Mouse (Mus musculus): ENCODE data around the gene Smagp. TPM values are rescaled to one million over a fixed set of nuclear protein-coding genes. Genes with fewer than 3 reads are reported as not detected.

The Smagp gene
- total RNA-seq (2021): 10 to 100 TPM; 13.7 to 15.5 TPM

DNA sequence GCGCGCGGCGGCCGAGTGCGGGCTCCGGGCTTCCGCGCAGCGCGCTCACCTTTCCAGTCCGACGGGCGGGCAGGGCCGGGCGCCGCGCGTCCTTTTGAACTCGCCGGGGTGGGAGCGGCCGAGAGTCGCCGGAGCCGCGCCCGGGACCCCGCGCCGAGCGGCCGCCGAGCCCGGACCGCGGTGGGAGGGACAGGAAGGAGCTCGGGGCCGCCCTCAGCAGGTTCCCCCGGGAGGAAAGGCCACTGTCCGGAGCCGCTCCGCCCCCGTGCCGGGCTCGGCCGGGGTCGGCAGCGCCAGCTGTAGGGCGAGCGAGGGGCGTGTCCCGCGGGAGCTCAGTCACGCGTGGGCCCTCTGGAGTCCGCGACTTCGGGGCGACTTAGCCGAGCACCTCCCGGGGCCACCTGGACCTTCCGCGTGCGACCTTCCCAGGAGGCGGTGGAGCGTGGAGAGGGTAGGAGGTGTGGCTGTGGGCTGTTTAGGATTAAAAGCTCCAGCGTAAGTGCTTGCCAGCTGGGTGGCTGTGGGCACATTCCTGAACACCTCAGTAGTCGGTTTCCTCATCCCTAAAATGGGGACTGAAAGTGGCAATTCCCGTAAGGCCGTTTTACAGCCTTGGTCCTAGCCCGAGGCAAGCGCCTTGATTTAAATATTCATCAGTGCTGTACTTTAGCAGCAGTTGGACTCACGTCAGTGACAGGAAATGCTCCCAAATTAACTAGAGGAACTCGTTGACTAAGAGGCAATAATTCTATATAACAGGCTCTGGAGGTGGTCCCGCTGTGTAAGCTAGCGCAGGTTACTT, at the start of gene Smagp:
Gene Smagp, minus strand, starts transcription at position 241 of the 802 bp plus-strand sequence.
- peak; percentile 59 for DNase-seq (ENCODE audit: low spot score)
- intact Hi-C loops (cut with DNase I): loop anchor here (5.0 kb wide), 1 partner anchor 45 kb away; no protein-coding TSS in a partner anchor

DNA sequence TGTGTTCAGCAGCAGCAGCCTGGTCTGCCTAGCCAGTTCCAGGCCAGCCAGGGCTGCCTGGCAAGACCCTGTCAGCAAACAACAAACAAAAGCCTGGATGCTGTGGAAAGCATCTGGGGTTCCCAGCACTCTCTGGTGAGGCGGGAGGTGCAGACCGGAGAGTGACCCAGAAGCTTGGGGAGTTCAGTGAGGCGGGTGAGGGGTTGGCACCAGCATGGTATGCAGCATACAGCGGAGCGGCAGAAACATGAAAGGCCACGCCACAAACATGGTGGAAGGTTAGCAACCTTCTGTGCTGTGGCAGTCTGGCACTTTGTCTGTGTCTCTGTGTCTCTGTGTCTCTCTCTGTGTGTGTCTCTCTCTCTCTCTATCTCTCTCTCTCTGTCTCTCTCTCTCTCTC, 49.7 kb upstream of the Smagp start:
- intact Hi-C loops (cut with DNase I): no loop called here
- no peak for DNase-seq (ENCODE audit: low spot score)

- intact Hi-C loops (cut with DNase I): no loop called here
- no peak for DNase-seq (ENCODE audit: low spot score)
These were observed 49.1 kb upstream of the Smagp start for GRCm38 (mm10) chr15:100685849-100686248.

GRCm38 (mm10) chr15:100685255-100685654, 48.5 kb upstream of the Smagp start:
- intact Hi-C loops (cut with DNase I): no loop called here
- DNase-seq (ENCODE audit: low spot score): no peak

DNA sequence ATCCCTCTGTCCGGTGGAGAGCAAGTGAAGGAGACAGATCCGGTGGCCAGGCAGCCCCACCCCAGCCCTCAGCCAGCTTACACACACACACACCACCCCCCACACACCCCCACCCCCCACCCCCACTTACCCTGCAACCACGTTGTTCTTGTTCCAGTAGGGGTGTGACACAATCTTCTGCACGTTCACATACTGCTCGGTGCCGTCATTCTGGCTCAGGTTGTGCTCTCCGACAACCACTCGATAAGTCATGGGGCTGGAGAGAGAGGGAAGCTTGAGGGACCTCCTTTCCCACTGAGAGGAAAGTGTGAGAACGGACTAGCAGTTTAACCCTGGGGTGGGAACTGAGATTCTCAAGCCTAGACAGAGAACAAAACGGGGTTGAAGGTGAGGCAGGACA, 47.7 kb upstream of the Smagp start:
- intact Hi-C loops (cut with DNase I): loop anchor here (5.0 kb wide), 1 partner anchor 47 kb away; the partner anchor contains the start of gene Smagp
- DNase-seq (ENCODE audit: low spot score): no peak

DNA sequence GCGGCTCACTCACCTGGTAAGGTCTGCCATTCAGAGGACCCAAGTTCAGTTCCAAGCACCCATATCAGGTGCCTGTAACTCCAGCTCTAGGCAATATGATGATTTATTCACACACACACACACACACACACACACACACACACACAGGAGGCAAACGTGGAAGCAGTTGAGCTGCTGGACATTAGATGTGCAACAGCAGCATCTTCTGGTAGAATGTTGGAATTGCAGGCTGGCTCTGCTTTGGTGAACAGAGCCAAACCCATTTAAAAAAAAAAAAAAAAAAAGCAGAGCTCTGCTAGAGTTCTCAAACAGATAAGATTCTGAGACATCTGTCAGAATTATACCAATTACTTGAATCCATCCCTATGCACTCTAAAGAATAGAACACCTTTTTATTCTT, 46.3 kb upstream of the Smagp start:
- DNase-seq (ENCODE audit: low spot score): no peak
- intact Hi-C loops (cut with DNase I): loop anchor here (2.0 to 5.0 kb wide), 4 partner anchors 46 to 218 kb away; partner anchors contain the start of gene Smagp

DNA sequence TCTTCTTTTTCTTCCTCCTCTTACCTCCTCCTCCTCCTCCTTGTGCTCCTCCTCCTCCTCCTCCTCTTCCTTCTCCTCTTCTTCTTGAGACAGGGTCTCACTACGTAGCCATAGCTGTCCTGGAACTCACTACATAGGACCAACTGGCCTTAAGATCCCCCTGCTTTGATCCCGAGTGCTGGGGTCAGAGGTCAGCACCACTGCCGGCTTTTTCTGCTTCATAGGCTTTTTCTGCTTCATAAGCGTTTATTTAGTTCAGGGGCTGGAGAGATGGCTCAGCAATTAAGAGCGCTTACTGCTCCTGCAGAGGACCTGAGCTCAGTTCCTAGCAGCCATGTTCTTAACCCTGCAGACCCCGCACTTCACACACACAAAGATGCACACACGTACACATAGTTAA, 45.0 kb upstream of the Smagp start:
- DNase-seq (ENCODE audit: low spot score): no peak
- intact Hi-C loops (cut with DNase I): loop anchor here (2.0 to 5.0 kb wide), 4 partner anchors 44 to 217 kb away; partner anchors contain the start of gene Smagp

GRCm38 (mm10) chr15:100680381-100680780, 43.6 kb upstream of the Smagp start:
- intact Hi-C loops (cut with DNase I): loop anchor here (5.0 kb wide), 1 partner anchor 43 kb away; the partner anchor contains the start of gene Smagp

GRCm38 (mm10) chr15:100679005-100679404, 42.3 kb upstream of the Smagp start:
- DNase-seq (ENCODE audit: low spot score): no peak
- intact Hi-C loops (cut with DNase I): no loop called here

More at GRCm38 (mm10) chr15:100680381-100680780, 43.6 kb upstream of the Smagp start:
- DNase-seq (ENCODE audit: low spot score): no peak

DNA sequence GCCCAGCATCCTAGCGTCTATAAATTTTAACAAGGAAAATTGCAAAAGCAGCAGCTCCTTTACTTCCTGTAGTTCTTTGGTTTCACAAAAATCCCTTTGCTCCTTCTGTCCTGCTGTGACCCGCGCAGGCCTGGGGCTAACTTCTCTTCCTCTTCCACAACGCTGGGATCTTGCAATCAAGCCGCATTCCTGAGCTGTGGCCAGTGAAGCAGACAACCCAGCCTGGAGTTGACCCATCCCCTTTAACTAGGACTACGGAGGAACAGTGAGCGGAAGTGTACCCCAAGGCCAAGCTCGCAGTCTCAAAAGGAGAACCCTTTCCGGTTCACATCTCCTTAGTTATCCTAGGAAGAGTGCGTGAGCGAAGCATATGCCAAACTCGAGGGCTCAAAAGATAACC, 41.8 kb upstream of the Smagp start:
- intact Hi-C loops (cut with DNase I): no loop called here
- no peak for DNase-seq (ENCODE audit: low spot score)

DNA sequence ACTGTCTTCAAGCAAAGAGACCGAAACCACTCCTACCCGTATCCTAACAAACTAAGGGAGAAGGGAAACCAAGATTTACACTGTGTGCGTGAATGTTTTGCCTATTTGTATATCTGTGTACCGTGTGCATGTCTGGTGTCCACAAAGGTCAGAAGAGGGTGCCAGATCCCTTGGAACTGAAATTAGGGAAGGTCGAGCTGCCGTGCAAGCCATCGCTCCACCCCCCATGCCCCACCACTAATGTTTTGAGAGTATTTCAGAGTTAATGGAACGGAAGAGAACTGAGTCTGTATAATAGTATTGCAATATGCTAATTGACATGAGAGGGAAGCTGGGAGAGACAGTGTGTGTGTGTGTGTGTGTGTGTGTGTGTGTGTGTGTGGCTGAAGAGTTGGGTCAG, 40.9 kb upstream of the Smagp start:
- intact Hi-C loops (cut with DNase I): no loop called here
- no peak for DNase-seq (ENCODE audit: low spot score)

DNA sequence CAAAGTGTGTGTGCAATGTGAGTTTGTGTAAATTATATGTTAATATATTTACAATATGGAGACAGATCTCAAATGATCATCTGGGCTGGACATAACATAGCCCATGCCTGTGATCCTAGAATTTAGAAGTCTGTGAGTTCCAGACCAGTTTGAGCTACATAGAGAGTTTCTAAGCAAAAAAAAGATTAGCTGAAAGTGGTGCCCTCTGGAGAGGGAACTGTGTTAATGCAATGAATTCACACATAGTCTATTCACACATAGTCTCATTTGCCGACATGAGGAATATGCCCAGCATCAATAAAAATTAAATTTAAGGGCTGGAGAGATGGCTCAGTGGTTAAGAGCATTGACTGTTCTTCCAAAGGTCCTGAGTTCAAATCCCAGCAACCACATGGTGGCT, 39.8 kb upstream of the Smagp start:
- no peak for DNase-seq (ENCODE audit: low spot score)
- intact Hi-C loops (cut with DNase I): no loop called here

DNA sequence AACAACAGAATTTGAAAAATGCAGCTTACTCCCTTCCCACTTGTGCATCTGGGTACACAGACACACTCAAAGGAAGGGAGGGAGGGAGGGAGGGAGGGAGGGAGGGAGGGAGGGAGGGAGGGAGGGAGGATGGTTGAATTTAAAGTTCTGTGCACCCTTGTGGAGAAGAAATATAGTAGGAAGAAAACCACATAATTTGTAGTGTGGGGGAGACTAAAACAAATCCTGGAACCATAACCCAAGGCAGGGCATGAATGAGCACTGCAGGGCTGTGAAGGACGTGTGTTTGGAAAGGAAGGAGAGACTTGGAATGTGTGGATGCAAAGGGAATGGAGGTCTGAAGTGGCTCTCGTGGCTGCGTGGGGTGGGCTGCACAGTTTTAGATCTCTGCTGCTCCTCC, 38.7 kb upstream of the Smagp start:
- intact Hi-C loops (cut with DNase I): no loop called here

GRCm38 (mm10) chr15:100674566-100674965, 37.8 kb upstream of the Smagp start:
- intact Hi-C loops (cut with DNase I): no loop called here
- DNase-seq (ENCODE audit: low spot score): no peak

More for the DNA sequence above, 38.7 kb upstream of the Smagp start:
- no peak for DNase-seq (ENCODE audit: low spot score)

GRCm38 (mm10) chr15:100673585-100674391, 37.0 kb upstream of the Smagp start:
- DNase-seq (ENCODE audit: low spot score): no peak
- intact Hi-C loops (cut with DNase I): no loop called here

GRCm38 (mm10) chr15:100670833-100671232, 34.1 kb upstream of the Smagp start:
- intact Hi-C loops (cut with DNase I): no loop called here

GRCm38 (mm10) chr15:100670004-100670403, 33.3 kb upstream of the Smagp start:
- no peak for DNase-seq (ENCODE audit: low spot score)

More at GRCm38 (mm10) chr15:100670833-100671232, 34.1 kb upstream of the Smagp start:
- DNase-seq (ENCODE audit: low spot score): no peak

DNA sequence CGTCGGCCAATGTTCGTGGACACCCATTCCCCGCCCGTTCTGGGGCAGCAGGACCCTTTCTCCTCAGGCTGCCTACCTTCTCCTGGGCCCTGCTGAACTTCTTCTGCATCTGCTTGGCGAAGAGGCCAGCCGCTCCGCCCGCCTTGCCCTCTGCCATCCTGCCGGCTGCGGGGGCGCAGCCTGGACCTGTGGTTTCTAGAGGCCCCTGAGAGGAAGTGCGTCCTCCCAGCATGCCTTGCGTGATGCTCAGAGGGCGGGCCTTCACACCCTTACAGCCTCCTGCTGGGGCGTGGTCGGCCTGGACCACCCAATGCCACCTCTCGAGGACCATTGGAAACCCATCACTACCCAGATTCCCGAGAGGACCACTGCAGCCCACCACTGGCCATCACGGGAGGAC, 32.6 kb upstream of the Smagp start, which contains the start of gene Bin2:
Gene Bin2, minus strand, starts transcription at position 217 of the 400 bp plus-strand sequence.
- no peak for DNase-seq (ENCODE audit: low spot score)
- intact Hi-C loops (cut with DNase I): no loop called here

More at GRCm38 (mm10) chr15:100670004-100670403, 33.3 kb upstream of the Smagp start:
- intact Hi-C loops (cut with DNase I): no loop called here

GRCm38 (mm10) chr15:100667871-100668545, 31.3 kb upstream of the Smagp start:
- DNase-seq (ENCODE audit: low spot score): no peak

GRCm38 (mm10) chr15:100667420-100667819, 30.7 kb upstream of the Smagp start:
- intact Hi-C loops (cut with DNase I): no loop called here
- no peak for DNase-seq (ENCODE audit: low spot score)

More at GRCm38 (mm10) chr15:100667871-100668545, 31.3 kb upstream of the Smagp start:
- intact Hi-C loops (cut with DNase I): no loop called here
